Mouse (Mus musculus) erythroblast, embryonic 14.5 days (primary cell): ENCODE data around the gene Il12b.

Experiments
- GATA1 ChIP-seq: IDR thresholded peaks from 2 replicates; pipeline ENCODE4 v1.6.1; 2012; ENCODE audit warnings: low read length, inconsistent platforms, mixed read lengths
- TAL1 ChIP-seq: IDR thresholded peaks from 3 replicates; pipeline ENCODE4 v1.6.1; 2012; ENCODE audit warnings: low read length, inconsistent platforms, mixed read lengths

DNA sequence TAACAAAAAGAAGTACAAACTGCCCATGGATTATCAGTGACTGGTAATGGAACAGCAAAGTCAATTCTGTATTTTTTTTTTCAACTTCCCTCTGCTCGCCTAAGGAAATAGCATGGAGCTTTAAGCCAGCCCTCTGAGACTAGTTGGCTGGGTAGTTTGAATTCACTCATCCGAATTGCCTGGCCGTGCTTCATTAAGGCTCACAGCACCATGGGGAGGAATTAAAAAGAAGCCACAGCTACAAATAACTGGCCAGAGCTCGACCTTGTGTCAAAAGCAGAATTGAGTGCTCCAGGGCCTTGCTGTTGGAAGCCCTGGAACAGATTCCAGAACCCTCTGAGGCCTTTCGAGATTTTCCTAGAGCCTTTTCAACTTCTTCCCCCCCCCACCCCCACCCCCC lies 8.8 kb downstream of the Il12b start:
- no peak for TF ChIP-seq GATA1
- no peak for TF ChIP-seq TAL1
